Mouse (Mus musculus) thymus, postnatal 4 days (tissue): ENCODE results near the gene Gart.
A peak's percentile ranks its signal among the peaks of the same experiment; 100 is the strongest.

ENCODE experiments used
- DNase-seq: peaks from one replicate; pipeline ENCODE4 v3.0.0; 2021

Gart gene

DNA sequence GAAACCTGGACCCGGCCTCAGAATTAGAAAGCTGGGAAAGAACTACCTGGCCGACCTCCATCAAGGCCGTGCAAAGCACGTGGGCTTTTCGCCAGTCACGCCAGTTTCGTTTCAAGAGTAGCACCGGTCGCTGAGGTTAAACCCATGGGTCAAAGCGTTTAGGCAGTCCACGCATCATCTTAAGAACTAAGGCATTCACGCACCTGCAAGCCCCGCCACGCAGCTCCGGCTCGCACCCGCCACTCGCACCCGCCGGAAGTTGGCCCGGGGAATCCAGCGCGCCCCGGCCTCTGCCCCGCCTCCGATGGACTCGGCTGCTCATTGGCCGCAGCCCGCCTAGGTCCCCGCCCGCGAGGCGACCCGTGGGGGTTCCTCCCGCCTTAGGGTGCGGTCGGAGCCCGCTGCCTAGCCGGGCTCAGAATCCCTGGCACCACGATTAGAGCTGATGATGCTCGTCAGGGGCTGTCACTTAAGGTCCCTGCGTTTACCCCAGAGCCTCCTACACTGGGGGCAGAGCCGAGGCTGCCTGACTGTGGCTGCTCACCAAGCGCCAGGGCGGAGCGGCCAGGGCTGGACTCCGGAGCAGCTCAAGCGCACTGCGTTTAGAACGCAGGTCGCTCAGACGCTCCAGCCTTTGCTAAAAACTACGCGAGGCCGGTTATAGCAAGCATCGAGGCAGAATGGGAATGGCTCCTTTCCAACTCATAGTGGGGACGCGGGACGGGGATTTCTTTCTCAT lies at the start of gene Gart:
Gene Gart (minus strand): TSS at position 272 of the 739 bp plus-strand sequence.
- peak; percentile 94 for DNase-seq

DNA sequence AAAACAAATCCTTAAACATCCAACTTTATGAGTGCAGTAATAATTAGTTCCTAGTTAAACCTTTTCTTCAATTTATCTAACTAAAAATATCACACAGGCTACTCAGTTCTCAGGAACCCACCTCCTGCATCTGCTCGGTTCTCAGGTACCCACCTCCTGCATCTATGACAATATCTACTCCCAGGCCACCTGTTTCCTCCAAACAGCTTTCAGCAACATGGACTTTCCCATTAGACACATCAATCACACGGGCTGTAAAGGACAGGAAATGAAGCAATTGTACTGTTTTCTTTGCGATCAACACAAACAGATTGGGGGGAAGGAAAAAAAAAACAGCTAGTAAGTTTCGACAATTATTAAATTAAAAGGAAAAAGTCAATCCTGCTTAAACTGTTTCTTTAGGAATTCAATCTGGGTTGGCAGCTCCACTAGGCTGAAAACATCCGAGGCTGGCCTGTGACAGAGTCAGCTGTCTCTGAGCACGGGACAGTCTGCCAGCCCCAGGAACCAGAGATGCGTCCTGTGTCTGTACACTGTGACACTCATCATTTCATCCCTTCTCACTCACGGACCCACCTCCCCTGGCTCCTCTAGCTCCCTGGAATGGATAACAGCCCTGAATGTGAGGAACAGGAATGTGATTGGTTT lies 48.5 kb upstream of the Gart start:
- DNase-seq: no peak

DNA sequence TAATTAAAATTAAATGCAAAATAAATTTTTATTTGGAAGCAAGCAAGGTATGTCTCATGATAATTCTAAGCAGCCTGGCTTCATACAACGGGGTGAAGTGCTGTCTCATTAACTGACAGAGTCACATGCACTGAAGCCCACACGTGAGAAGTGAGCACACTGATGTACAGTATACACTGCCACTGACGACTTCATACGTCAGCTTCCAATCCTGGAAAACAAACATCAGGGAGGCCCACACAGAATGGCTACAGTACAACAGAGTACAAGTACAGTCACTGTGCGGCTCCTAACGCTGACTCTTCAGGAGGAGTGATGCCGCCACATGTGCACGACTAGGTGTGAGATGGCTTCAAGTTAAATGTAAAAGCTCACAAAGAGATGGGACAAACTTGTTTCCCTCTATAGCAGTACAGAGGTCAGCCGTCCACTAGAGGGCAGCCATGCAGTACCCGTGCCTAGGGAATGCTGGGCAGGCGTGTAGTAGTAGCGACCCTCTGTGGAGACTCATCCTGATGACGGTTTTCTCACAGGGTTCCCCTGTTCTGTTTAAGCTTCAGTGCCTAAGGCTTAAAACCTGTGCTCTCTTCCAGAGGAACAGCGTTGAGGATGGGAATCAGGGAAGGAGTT lies 47.8 kb upstream of the Gart start:
- peak; percentile 85 for DNase-seq

DNA sequence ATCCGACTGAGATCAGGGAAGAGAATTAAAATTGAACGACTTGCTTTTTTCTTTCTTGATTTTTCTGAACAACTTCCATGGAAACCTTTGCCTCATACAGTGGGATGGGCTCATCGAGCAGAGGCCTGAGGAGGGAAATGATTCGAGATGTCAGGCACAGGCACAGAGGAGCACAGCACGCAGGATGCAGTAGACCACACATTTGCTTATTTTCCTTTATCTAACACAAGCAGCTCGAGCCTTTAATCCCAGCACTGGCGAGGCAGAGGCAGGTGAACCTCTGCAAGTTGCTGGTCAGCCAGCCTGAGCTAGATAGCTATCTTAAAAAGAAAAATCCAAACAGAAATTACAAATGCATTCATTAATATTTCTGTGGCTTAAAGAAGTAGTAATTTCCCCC lies 43.0 kb upstream of the Gart start:
- peak; percentile 31 for DNase-seq

DNA sequence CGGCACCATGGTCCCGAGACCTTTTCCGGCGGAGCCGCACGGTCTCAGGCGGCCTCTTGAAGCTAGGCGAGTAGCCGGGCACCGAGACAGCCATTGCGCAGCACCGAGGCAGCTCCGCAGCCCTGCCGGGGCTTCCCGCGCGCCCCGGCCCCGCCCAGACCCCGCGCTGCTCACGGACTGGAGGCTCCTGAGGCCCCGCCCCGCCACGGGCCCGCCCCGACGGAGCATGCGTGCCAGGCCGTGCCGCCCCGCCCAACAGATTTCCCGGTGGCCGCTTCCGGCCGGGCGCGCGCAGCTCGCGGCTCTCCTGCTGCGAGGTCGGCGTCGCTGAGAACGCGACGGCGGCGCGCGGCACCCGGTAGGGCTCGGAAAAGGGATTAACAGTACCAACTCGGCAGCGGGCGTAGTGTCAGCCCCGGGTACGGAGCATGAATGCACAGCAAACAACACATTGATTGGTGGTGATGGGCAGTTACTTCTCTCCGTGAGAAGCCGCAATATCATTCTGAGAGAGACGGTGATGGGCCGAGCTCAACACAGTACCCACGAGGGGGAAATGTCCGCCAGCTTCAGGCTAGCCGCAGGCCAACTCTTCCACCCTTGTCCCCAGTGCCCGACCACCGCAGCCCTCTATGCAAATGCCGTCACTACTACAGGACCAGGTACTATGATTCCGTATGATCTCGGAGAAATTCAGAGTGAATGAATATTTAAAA lies 42.0 kb upstream of the Gart start, which contains the start of gene Donson:
Gene Donson (minus strand): TSS at position 152 of the 716 bp plus-strand sequence.
- DNase-seq: peak; percentile 98

DNA sequence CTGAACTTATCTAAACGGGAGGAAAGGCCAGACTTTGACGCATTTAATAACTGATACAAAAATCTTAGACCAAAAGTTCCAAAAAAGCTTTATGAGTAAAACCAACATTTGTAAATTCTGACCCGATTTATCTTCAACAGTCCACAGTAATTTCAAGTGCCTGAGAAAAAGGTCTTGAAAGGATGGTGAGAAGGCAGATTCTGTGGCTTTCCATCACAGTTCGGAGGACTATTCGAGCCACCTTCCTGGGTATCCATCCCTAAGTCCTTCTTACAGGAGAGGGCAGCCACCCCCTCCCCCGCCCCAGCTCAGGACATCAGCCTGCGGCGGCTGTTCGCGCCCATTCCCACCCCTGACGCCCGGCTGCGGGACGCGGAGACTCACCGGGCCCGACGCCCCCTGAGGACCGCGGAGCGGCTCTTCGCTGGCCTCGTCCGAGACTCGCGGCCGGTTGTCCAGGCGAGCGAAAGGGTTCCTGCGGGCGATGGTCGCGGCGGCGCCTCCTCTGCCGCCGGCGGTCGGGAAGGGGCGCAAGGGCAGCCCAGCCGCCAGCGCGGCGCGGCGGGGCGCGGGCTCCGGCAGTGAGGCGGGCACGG lies 41.4 kb upstream of the Gart start:
- DNase-seq: no peak

DNA sequence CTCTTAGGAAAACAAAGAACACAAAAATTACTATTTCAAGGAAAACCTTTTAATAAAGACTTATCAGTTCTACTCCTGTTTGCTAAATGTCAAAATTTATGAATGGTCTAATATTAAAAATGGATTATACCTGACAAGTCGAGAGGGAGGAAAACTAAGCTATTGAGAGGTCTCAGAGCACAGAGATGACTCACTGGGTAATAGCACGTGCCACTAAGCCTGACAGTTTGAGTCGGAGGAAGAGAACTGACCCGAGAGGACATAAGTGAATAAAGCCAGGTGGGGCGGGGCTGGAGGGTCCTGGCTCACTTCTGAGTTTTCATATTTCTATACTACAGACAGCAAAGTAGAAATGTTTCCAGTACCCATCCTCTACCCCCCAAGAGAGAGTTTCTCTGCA lies 39.6 kb upstream of the Gart start:
- no peak for DNase-seq

DNA sequence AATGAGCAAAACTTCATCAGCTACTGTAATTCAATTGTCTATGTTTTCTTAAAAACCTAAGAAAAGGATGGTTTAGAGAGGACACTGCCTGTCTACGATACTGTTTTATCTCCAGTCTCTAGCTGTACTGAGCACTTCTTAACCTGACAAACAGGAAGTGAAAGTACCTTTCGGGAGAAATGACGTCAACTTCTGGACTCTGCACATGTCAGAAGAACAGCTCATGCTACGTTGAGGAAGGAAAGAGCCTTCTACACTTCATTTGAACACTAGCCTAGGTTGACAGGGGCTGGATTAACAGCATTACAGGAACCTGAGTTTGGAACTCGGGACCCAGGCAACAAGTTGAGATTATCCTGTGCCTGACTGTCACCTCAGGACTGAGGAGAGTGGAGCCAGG lies 38.8 kb upstream of the Gart start:
- DNase-seq: no peak

DNA sequence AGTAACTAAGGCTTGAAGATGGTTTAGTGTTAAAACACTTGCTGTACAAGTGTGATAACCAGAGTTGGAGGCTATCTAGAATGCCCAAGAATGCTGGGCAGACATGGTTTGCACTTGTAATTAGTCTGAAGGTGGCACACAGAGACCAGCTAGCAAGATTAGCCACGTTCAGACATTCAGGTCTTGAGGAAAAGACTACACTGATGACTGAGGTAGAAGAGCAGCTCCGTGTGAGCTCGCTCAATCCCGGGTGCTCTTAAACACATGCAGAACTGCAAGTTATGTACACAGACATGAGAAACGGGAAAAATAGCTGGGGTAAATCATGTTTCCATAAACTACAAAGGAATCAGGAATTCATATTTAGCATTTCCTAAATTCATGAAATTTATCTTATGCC lies 33.9 kb upstream of the Gart start:
- DNase-seq: no peak

DNA sequence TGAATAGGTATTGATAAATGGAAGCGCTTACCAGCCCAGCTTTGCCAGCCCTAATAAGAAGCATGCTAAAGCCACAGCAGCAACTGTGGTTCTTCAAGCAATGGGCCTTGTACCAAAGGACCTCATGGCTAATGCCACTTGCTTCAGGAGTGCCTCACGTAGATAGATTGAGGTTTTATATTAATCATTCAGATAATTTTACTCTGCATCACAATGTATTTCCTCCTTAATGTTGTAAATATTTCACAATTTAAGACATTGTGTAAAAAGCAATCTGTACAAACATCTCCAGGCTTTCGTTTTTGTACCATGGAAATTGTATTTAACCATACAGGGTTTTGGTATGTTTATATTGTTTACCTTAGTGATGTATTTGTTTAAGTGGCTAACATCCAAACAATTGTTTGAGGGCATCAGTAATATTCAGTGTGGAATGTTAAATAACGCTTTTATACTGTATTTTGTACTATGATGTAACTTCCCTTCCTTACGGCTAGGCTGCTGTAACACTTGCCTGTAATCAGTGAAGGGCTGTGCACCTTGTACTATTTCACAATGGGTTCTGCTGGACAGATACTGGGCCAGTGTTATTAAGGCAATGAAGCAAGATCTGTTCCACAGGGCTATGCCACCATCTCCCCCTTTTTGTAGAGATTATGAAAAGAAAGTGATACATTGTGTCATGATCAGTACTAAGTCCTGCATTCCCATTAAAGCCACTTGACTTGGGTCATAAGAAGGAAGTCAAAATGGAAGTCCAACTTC lies 31.6 kb upstream of the Gart start:
- no peak for DNase-seq

DNA sequence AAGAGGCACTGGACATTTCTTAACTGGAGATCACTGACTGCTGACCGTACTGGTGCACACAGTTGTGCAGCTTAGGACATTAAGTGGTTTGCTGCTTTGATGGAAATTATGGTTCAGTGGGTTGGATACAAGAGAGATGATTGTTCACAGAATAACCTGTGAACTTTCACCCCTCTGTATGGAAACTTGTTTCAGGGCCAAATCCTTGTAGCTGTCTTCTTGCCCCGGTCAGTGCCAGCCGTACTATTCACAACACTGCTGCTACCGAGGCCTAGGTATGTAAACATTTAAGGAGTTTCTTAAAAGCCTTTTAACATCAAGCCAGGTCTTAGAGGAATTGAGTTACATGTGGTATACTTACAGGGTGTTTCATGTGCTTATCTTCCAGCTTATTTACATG lies 27.7 kb upstream of the Gart start:
- DNase-seq: no peak

DNA sequence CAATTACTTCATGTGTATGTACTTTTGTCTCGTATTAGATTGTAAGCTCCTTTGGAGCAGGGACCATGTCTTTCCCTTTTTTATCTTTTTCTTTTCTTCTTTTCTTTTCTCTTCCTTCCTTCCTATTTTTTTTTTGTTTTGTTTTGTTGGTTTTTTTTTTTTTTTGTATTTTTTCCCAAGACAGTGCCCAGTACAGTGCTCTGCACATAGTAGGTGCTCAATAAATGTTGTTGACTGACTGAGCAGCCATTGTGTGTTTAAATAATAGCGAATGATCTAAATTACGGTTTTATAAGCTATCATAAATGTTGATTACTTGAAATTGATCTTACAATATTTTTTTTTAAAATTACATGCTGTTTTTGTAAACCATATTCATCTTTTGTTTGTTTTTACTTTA lies 17.0 kb upstream of the Gart start:
- DNase-seq: no peak

DNA sequence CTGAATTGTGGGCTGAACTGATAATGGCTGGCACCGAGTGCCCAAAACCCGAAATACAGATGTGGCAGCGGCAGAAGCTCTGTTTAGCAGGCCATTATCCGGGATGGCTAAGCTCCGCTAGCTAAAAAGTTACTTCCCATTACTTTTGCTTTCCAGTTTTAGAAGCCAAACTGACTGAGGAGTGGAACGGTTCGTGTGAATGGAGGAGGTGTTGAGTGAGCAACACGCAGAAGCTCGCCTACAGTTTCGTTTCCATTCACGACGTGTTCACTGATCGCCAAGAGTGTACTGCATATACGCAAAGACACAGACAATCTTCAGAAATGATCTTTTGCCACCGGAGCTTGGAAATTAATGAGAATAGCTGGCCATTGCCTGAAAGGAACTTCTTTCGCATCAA lies 15.6 kb upstream of the Gart start:
- DNase-seq: no peak

DNA sequence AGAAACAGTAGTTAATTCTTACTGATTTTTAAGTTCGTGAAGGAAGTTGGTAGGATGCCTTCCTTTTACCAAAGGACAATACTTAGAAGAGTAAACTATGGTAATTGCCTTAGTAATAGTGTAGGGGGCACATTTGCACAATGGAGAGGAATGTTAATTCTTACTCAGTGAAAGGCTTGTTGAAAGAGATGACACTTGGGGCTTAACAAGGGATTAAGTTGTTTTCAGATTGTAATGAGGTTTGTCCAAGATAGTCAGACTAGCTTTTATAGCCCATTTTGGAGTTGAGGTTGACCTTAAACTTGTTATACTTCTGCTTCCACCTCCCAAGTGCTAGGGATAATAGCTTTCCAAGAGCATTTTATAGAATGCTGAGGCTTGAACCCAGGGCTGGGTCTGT lies 14.6 kb upstream of the Gart start:
- no peak for DNase-seq

DNA sequence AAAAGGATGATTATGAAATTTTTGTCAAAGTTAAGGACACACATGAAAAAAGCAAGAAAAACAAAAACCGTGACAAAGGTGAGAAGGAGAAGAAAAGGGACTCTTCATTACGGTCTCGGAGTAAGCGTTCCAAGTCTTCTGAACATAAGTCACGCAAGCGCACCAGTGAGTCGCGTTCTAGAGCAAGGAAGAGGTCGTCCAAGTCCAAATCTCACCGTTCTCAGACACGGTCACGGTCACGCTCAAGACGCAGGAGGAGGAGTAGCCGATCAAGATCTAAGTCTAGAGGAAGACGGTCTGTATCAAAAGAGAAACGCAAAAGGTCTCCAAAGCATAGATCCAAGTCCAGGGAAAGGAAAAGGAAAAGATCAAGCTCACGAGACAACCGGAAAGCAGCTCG lies 13.0 kb upstream of the Gart start:
- no peak for DNase-seq

DNA sequence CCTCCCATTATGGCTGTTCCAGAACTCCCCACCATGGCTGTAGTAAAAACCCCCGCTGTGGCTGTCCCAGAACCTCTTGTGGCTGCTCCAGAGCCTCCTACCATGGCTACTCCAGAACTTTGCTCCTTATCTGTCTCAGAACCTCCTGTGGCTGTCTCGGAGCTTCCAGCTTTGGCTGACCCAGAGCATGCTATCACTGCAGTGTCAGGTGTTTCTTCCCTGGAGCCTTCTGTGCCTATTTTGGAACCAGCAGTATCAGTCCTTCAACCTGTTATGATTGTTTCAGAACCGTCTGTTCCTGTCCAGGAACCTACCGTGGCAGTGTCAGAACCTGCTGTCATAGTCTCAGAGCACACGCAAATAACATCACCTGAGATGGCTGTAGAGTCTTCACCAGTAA lies 11.7 kb upstream of the Gart start:
- no peak for DNase-seq

DNA sequence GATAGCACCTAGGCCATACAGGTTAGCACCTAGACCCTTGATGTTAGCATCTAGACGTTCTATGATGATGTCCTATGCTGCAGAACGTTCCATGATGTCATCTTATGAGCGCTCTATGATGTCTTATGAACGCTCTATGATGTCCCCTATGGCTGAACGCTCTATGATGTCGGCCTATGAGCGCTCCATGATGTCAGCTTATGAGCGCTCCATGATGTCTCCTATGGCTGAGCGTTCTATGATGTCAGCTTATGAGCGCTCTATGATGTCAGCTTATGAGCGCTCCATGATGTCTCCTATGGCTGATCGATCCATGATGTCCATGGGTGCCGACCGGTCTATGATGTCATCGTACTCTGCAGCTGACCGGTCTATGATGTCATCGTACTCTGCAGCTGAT lies 10.5 kb upstream of the Gart start:
- no peak for DNase-seq

DNA sequence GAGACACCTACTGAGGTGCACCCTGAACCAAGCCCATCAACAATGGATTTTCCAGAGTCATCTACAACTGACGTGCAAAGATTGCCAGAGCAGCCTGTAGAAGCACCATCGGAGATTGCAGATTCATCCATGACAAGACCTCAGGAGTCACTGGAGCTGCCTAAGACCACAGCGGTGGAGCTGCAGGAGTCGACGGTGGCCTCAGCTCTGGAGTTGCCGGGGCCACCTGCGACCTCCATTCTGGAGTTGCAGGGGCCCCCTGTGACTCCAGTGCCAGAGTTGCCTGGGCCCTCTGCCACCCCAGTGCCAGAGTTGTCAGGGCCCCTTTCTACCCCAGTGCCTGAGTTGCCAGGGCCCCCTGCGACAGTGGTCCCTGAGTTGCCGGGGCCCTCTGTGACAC lies 8.5 kb upstream of the Gart start:
- no peak for DNase-seq

DNA sequence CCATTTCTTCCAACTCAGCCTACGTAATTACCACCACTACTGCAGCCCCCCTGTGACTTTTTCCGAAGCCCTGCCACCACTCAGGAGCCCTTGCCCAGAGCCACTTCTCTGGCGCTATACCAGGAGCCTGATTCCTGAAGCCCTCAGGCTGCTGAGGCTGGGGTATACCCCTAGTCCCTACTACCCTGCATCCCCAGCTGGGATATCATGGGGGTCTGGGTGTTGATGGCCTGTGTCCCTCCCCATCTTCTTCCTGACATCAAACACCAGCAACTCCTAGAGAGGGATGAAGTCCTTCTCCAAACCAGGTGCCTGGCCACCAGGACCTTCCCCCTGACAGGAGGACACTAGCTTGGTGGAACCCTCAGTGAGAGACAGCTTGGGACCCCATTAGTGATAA lies 5.4 kb upstream of the Gart start:
- no peak for DNase-seq

DNA sequence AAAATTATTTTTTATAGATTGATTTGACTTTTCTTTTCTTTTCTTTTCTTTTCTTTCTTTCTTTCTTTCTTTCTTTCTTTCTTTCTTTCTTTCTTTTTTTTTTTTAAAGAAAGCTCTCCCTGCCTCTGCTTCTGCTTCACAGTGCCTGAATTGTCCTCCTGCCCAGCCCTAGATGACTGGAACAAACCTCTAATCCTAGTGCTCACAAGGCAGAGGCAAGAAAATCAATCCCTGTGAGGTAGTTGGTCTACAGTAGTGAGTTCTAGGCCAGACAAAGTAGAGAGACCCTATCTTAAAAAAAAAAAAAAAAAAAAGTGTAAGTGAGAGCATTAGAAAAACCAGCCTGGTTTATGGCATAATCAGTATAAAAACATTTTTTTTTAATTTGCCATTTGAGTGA lies 3.0 kb upstream of the Gart start:
- DNase-seq: no peak

DNA sequence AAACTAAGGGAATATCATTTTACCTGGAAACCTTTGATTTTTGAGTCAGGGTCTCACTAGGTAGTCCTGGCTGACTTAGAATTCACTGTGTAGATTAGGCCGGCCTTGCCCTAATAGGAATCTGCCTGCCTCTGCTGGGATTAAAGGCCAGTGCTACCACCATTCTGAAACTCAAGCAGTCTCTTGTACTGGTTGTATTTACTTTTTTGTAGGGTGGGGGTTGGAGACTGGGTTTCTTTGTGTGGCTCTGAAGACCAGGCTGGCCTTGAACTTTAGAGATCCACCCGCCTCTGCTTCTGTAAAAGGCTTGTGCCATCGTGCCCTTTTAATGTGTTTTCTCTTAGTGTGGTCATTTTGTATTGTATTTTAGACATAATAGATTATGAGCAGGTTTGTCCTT lies 2.5 kb upstream of the Gart start:
- no peak for DNase-seq

DNA sequence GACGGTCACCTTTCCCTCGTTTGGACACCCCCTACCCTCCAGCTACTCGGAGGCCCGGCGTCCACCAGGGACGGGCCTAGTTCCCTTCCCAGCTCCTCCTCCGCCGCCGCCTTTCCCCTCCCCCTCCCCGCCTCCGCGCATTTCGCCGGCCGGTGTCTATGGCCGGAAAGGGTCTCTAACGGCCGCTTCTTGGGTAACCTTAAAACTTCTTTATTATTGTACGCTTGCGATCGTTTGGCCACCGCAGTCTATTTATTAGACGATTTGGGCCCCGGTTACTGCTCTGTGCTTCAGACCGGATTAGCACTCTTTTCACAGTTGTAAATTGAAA lies 1.4 kb upstream of the Gart start:
- peak; percentile 83 for DNase-seq
